Mouse (Mus musculus) stomach, postnatal 0 days (tissue): ENCODE data around the gene Tcte1.

Experiments
- CTCF ChIP-seq: IDR thresholded peaks from 2 replicates; pipeline ENCODE4 v1.5.1; 2016; ENCODE audit warnings: antibody characterized with exemption, low read depth, mild to moderate bottlenecking, moderate library complexity
- EP300 ChIP-seq: optimal IDR thresholded peaks from 2 replicates; pipeline ENCODE3; 2016; ENCODE audit warnings: antibody characterized with exemption

GRCm38 (mm10) chr17:45590410-45590809, 67.2 kb downstream of the Tcte1 start:
- TF ChIP-seq CTCF (no peak), EP300 (no peak)
